Mouse (Mus musculus) limb, embryonic 10.5 days (tissue): Measurements from ENCODE around the gene Tmem106c. TPM values are rescaled to one million over a fixed set of nuclear protein-coding genes. Genes with fewer than 3 reads are reported as not detected.

Experiments used
- DNase-seq: peaks from one replicate; pipeline ENCODE4 v3.0.0-alpha.2; 2017; ENCODE audit warnings: low spot score
- H3K27ac ChIP-seq: fragments of 300-500 bp; sonication (generic); 2 replicates; pipeline ENCODE4 v1.5.1; 2016; ENCODE audit warnings: mild to moderate bottlenecking
- H3K27me3 ChIP-seq: fragments of 300-500 bp; sonication (generic); 2 replicates; pipeline ENCODE4 v1.6.1; 2016; ENCODE audit warnings: low read depth, mild to moderate bottlenecking; ENCODE audit not compliant: poor library complexity, severe bottlenecking
- H3K36me3 ChIP-seq: fragments of 300-500 bp; sonication (generic); 2 replicates; pipeline ENCODE4 v1.6.1; 2016; ENCODE audit warnings: mild to moderate bottlenecking, moderate library complexity
- H3K4me1 ChIP-seq: fragments of 300-500 bp; sonication (generic); 2 replicates; pipeline ENCODE4 v1.6.1; 2016
- H3K4me3 ChIP-seq: fragments of 300-500 bp; sonication (generic); 2 replicates; pipeline ENCODE4 v1.5.1; 2016; ENCODE audit warnings: mild to moderate bottlenecking, moderate library complexity
- H3K9me3 ChIP-seq: fragments of 300-500 bp; sonication (generic); replicated peaks from 2 replicates; pipeline ENCODE4 v1.6.1; 2016; ENCODE audit warnings: mild to moderate bottlenecking
- whole genome bisulfite sequencing: fragments of 180-500 bp; shearing (Covaris S2); methylation state at CpG from one replicate; pipeline ENCODE4 v1.1.7; 2016; 5-methylcytosine and 5-hydroxymethylcytosine counted together
- polyA plus RNA-seq: library from polyadenylated mRNA; unstranded; fragments of >200 nt; fragmentation: Nextera tagmentation; extraction: Ambion mirVana; gene quantifications from 2 replicates; pipeline ENCODE4 v1.2.1, GENCODE M21; 2016

Tmem106c gene
- polyA plus RNA-seq, 1 experiment from 2014 or later: 34.9 TPM

DNA sequence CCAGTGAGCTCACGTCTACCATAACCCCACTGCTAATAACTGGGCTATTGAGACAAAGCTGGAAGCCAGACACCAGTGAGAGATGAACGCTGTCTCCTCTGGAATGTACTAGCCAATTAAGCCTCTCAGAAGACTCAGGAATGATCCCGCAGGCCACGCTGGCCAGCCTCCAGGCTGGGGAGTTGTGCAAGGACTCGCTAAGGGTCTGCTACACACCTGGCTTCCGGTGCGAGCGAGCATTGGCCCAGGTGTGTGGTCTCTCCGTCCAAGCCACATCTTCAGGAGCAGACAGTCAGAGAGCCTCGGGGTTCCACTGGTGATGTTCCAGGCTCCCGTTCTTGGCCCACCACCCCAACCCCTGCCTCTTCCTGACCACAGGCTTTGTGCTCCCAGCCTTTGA, 7.6 kb upstream of the Tmem106c start:
- H3K4me3 ChIP-seq: no peak overlapping the region
- H3K36me3 ChIP-seq: no peaks in the 10 kb centered on the region
- no peaks in the 10 kb centered on the region for H3K9me3 ChIP-seq
- peaks cover 29% of the 10 kb centered on the region for H3K4me1 ChIP-seq
- H3K27ac ChIP-seq: peak overlapping the region; percentile 26; the same call in 1 of the 2 replicates
- peaks cover 7% of the 10 kb centered on the region; the same call in 1 of the 2 replicates for H3K27me3 ChIP-seq
- WGBS: 70% methylated on average over 11 of the region's 11 CpGs
- no peak for DNase-seq

DNA sequence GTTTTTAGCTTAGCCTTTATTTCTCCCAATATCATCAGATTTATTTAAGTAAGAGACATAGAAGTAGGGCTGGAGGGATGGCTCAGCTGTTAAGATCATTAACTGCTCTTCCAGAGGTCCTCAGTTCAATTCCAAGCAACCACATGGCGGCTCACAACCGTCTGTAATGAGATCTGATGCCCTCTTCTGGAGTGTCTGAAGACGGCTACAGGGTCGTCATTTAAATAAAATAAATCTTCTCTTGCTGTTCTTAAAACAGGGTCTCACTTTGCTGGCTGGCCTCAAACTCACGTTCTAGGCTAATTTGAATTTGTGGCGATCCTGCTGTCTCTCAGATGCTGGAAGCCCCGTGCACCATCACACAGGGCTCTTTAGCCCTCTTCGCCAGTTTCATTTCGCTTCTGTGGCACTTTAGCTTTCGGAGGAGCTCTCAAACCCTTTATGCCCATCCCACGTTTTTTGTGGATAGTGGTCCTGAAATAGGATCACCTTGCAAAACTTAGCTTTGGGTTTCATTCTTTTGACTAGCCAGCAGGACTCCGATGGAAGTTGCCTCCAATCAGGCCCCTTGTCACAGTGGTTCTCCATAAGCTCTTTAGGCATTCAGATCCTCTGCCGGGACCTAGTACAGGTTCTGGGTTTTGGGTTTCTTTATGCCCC, 541 bp upstream of the Tmem106c start:
- peak overlapping the region; percentile 65 for H3K4me3 ChIP-seq
- DNase-seq: no peak
- H3K9me3 ChIP-seq: no peaks in the 10 kb centered on the region
- H3K36me3 ChIP-seq: no peaks in the 10 kb centered on the region
- WGBS: 15% methylated on average over 13 of the region's 13 CpGs
- H3K4me1 ChIP-seq: peaks cover 18% of the 10 kb centered on the region
- no peaks in the 10 kb centered on the region for H3K27me3 ChIP-seq
- peak overlapping the region; percentile 90 for H3K27ac ChIP-seq

DNA sequence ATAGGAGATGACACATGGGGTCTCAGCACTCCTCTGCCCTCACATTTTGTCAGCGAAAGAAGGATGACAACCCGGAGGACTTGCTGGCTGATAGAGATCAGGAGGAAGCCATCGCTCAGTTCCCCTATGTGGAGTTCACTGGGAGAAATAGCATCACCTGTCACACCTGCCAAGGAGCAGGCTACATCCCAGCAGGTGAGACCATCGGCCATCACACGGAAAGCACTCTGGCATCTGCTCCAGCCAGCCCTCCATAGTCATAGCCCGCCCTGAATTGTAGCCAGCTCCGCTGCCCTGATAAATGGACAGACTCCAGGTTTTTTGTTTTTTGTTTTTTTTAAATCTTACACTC, 812 bp downstream of the Tmem106c start:
- DNase-seq: no peak
- peaks cover 18% of the 10 kb centered on the region for H3K4me1 ChIP-seq
- peak overlapping the region; percentile 65 for H3K4me3 ChIP-seq
- WGBS: 28% methylated on average over 7 of the region's 7 CpGs
- no peaks in the 10 kb centered on the region for H3K36me3 ChIP-seq
- H3K27ac ChIP-seq: peak overlapping the region; percentile 90
- no peaks in the 10 kb centered on the region for H3K9me3 ChIP-seq
- no peaks in the 10 kb centered on the region for H3K27me3 ChIP-seq

GRCm38 (mm10) chr15:97965311-97966045, 1.5 kb downstream of the Tmem106c start:
- no peak for DNase-seq
- no peaks in the 10 kb centered on the region for H3K36me3 ChIP-seq
- peaks cover 24% of the 10 kb centered on the region for H3K4me1 ChIP-seq
- H3K4me3 ChIP-seq: no peak overlapping the region; the same call in 1 of the 2 replicates
- no peaks in the 10 kb centered on the region for H3K9me3 ChIP-seq
- no peak overlapping the region for H3K27ac ChIP-seq
- H3K27me3 ChIP-seq: no peaks in the 10 kb centered on the region
- 73% methylated on average over 17 of the region's 17 CpGs for WGBS

DNA sequence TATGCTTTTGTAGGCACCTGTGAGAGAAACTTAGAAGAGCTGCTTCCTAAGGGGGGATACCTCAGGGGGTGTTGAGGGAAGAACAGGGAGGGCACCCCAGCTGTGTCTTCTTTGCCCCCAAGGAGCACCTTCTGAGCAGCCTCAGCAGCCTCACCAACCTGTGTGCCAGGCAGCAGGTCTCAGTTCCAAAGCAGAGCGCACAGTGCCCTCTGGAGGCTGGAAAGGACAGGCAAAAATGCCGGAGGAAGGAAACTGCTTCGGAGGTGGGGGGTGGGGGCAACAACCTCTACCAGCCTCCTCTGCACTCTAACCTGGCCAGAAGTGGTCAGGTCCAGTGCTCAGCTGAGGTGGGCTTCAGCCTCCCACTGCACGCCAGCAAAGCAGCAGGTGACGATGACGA, 6.3 kb downstream of the Tmem106c start:
- Histone ChIP-seq H3K9me3 (no peaks in the 10 kb centered on the region), H3K27me3 (no peaks in the 10 kb centered on the region), H3K36me3 (peaks cover 7% of the 10 kb centered on the region), H3K4me3 (no peak overlapping the region), H3K4me1 (peaks cover 20% of the 10 kb centered on the region), H3K27ac (no peak overlapping the region)
- WGBS: 37% methylated on average over 6 of the region's 6 CpGs
- no peak for DNase-seq

- 93% methylated on average over 6 of the region's 6 CpGs for WGBS
- peaks cover 16% of the 10 kb centered on the region for H3K4me1 ChIP-seq
- H3K9me3 ChIP-seq: no peaks in the 10 kb centered on the region
- no peaks in the 10 kb centered on the region for H3K27me3 ChIP-seq
- DNase-seq: no peak
- H3K27ac ChIP-seq: no peak overlapping the region
- H3K36me3 ChIP-seq: peaks cover 30% of the 10 kb centered on the region
- no peak overlapping the region for H3K4me3 ChIP-seq
Measured at GRCm38 (mm10) chr15:97972580-97972979, 8.6 kb downstream of the Tmem106c start.

DNA sequence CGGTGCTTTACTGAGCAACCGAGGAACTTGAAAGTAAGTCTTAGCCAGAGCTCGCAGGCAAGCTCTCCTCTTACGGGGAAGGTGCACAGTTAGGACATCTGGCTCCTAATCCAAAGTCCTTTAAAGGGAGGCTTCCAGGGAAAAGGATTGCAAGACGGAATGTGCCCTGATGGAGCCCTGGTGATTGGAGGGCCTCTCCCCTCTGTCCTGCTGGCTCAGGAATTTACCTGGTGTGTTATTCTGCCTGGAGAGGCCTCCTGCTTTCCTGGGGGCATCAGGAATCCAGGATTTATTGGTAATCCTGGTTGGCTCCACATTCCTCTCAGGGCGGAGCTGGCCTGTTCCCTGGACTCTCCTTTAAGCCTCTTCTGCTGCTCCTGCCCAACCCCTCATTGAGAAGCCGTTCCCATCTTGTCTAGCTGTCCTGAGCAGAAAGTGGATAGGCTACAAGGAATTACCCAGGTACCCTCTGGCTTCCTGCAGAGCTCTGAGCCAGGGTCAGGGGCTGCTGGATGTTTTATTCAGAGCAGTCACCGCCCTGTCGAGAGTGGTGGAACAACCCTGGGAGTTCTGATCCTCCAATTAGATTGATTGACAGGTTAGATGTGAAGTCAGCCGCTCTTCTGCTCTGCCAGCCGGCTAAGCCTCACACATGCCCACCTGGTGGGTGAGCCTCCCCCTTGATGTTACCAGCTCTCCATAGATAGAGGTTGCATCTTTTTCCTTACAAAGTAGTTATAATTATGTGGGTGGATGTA, 9.4 kb downstream of the Tmem106c start:
- H3K27me3 ChIP-seq: no peaks in the 10 kb centered on the region
- H3K4me1 ChIP-seq: peaks cover 16% of the 10 kb centered on the region
- DNase-seq: no peak
- peaks cover 39% of the 10 kb centered on the region for H3K36me3 ChIP-seq
- no peaks in the 10 kb centered on the region for H3K9me3 ChIP-seq
- H3K27ac ChIP-seq: no peak overlapping the region
- no peak overlapping the region for H3K4me3 ChIP-seq
- WGBS: 35% methylated on average over 11 of the region's 11 CpGs

DNA sequence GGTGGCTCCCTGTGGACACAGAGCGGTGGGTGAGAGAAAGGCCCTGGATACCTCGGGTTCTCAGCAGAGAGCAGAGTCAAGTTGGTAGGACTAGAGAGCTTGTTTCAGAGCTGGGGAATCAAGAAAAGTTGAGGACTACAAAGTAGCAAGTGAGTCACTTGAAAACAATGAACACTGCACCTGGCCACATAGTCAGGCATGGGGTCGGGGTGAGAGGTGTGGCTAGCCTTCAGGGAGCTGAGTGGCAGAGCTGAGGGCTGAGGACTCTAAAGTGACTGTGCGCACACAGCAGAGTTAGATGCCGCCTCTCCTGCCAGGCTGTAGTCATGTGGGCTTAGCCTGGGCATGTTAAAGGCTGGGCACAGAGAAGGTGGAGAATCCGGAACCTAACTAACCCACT, 17.6 kb downstream of the Tmem106c start:
- 0 out of 2 replicates have a peak, but pooled peaks cover 6% of the 10 kb centered on the region for H3K9me3 ChIP-seq
- DNase-seq: no peak
- peaks cover 100% of the 10 kb centered on the region for H3K36me3 ChIP-seq
- H3K27ac ChIP-seq: no peak overlapping the region
- H3K27me3 ChIP-seq: no peaks in the 10 kb centered on the region
- H3K4me3 ChIP-seq: no peak overlapping the region
- 94% methylated on average over 6 of the region's 6 CpGs for WGBS
- H3K4me1 ChIP-seq: no peaks in the 10 kb centered on the region

DNA sequence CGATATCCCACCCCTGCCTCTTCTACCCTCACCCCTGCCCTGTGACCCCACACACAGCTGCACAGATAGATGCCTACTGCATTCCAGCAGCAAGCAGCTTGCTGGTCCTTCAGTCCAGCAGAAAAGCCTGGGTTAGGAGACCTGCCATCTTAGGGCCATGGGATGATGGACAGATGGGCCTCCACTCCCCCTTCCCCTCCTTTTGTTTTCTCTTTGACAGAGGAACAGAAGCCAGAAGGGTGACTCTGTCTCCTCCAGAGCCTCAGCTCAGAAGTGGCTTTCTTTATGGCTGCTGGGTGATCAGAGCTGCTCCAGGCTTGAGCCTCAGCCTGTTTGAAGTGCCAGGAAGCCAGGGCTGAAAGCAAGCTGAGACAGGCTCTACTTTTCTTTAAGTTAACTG, 25.5 kb downstream of the Tmem106c start:
- Histone ChIP-seq H3K4me1 (peaks cover 61% of the 10 kb centered on the region), H3K4me3 (peak overlapping the region; percentile 40)

GRCm38 (mm10) chr15:97990124-97990523, 26.1 kb downstream of the Tmem106c start:
- peak; percentile 87 for DNase-seq
- WGBS: 0% methylated on average over 6 of the region's 6 CpGs
- H3K9me3 ChIP-seq: no peaks in the 10 kb centered on the region

More for the DNA sequence above, 25.5 kb downstream of the Tmem106c start:
- Histone ChIP-seq H3K36me3 (peaks cover 90% of the 10 kb centered on the region), H3K9me3 (no peaks in the 10 kb centered on the region), H3K27ac (peak overlapping the region; percentile 95), H3K27me3 (no peaks in the 10 kb centered on the region)
- 18% methylated on average over 1 of the region's 1 CpGs for WGBS
- peak; percentile 48 for DNase-seq

GRCm38 (mm10) chr15:97990721-97991120, 26.7 kb downstream of the Tmem106c start:
- Histone ChIP-seq H3K27me3 (no peaks in the 10 kb centered on the region), H3K27ac (peak overlapping the region; percentile 95), H3K4me1 (peaks cover 61% of the 10 kb centered on the region), H3K36me3 (peaks cover 90% of the 10 kb centered on the region), H3K9me3 (no peaks in the 10 kb centered on the region), H3K4me3 (peak overlapping the region; percentile 40)
- 18% methylated on average over 4 of the region's 4 CpGs for WGBS
- no peak for DNase-seq

More at GRCm38 (mm10) chr15:97990124-97990523, 26.1 kb downstream of the Tmem106c start:
- Histone ChIP-seq H3K27me3 (no peaks in the 10 kb centered on the region), H3K4me3 (peak overlapping the region; percentile 40), H3K4me1 (peaks cover 61% of the 10 kb centered on the region), H3K36me3 (peaks cover 90% of the 10 kb centered on the region), H3K27ac (peak overlapping the region; percentile 95)

DNA sequence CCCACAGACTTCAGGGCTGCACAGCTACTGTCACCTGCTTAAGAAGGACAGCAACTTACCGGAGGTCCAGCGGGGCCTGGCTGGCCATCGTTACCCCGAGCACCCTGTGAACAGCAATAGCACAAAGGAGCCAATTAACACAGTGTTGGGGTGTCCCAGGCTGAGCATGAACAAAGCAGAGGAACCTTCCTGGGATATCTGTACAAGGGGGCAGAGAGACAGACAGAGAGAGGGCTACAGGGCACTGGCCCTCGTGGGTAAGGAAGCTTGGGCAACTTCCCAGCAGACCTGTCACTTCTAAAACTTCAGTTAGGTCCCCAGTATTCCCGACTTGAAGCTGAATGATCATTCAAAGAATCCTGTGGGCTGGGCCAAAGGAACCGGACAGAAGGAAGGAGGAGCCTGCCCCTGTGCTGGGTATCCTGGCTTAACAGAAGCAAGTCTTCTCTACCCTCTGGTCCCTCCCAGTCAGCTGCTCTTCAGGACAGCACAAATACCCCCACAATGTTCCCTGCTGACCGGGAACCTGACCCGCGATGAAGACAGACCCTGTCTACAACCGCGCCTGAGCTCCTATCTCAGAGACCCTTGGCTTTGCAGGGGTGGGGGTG, 27.4 kb downstream of the Tmem106c start:
- no peak for DNase-seq
- Histone ChIP-seq H3K9me3 (no peaks in the 10 kb centered on the region), H3K27me3 (no peaks in the 10 kb centered on the region), H3K4me3 (peak overlapping the region; percentile 40), H3K27ac (peak overlapping the region; percentile 95), H3K4me1 (peaks cover 61% of the 10 kb centered on the region), H3K36me3 (peaks cover 90% of the 10 kb centered on the region)
- 21% methylated on average over 12 of the region's 12 CpGs for WGBS
